Mouse (Mus musculus): Measurements from ENCODE around the gene Ppara.

DNA sequence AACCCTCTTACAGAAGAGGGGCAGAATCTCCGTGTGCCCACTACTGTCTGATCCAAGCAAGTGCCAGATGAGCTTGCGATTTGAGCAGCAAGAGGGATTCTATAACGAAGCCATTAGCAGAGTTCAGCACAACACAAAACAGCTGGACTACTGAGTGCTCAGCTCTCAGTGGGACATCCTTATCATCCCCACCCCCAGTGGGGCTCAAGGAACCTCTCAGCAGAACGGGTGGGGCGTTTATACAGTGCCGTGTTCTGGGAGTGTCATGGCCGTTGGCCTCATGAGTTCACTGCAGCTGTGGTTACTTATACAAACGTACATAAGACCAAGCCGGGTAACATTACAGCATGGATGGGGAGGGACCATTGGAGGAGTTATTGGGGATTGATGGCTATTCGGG is 78.6 kb downstream of the Ppara start:
- TF ChIP-seq CTCF (IDR thresholded peaks at IDR 0.05; ENCODE audit: low read depth) (no peak), EP300 (IDR thresholded peaks at IDR 0.05; ENCODE audit: low read depth) (no peak)

All from liver, embryonic 14.5 days (tissue).